Mouse (Mus musculus) hindbrain, embryonic 11.5 days (tissue): ENCODE measurements around the gene Nisch. TPM values are rescaled to one million over a fixed set of nuclear protein-coding genes. Genes with fewer than 3 reads are reported as not detected.

ENCODE experiments used
- ATAC-seq: fragments of 200-750 bp; cut with Nextera tagmentation; 2 replicates; pipeline ENCODE4 v1.8.0; 2017; ENCODE audit warnings: mild to moderate bottlenecking, moderate TSS enrichment, moderate library complexity; ENCODE audit not compliant: low FRiP score
- DNase-seq: peaks from one replicate; pipeline ENCODE4 v3.0.0-alpha.2; 2015; ENCODE audit warnings: low spot score
- H3K27ac ChIP-seq: fragments of 300-500 bp; sonication (generic); 2 replicates; pipeline ENCODE4 v1.5.1; 2014; ENCODE audit warnings: mild to moderate bottlenecking, low read depth, low read length
- H3K27me3 ChIP-seq: fragments of 300-500 bp; sonication (generic); 2 replicates; pipeline ENCODE4 v1.6.1; 2014; ENCODE audit warnings: mild to moderate bottlenecking, low read length, moderate library complexity, mixed read lengths; ENCODE audit not compliant: control insufficient read depth, insufficient read depth
- H3K36me3 ChIP-seq: fragments of 300-500 bp; sonication (generic); 2 replicates; pipeline ENCODE4 v1.6.1; 2014; ENCODE audit warnings: mild to moderate bottlenecking, low read length, moderate library complexity, mixed read lengths; ENCODE audit not compliant: control insufficient read depth, insufficient read depth
- H3K4me1 ChIP-seq: fragments of 300-500 bp; sonication (generic); replicated peaks from 2 replicates; pipeline ENCODE4 v1.6.1; 2014; ENCODE audit warnings: low read length, mixed read lengths; ENCODE audit not compliant: control insufficient read depth, insufficient read depth
- H3K4me2 ChIP-seq: fragments of 300-500 bp; sonication (generic); replicated peaks from 2 replicates; pipeline ENCODE4 v1.6.1; 2014; ENCODE audit warnings: mild to moderate bottlenecking, low read depth, low read length
- H3K4me3 ChIP-seq: fragments of 300-500 bp; sonication (generic); 2 replicates; pipeline ENCODE4 v1.5.1; 2014; ENCODE audit warnings: low read depth, low read length
- H3K9ac ChIP-seq: fragments of 300-500 bp; sonication (generic); 2 replicates; pipeline ENCODE4 v1.6.1; 2014; ENCODE audit warnings: low read depth, low read length
- H3K9me3 ChIP-seq: fragments of 300-500 bp; sonication (generic); 2 replicates; pipeline ENCODE4 v1.6.1; 2016; ENCODE audit warnings: low read length; ENCODE audit not compliant: control insufficient read depth
- WGBS: fragments of 180-500 bp; shearing (Covaris S2); extraction: QIAGEN DNeasy Blood & Tissue Kit; methylation state at CpG from one replicate; pipeline ENCODE4 v1.1.7; 2014; 5-methylcytosine and 5-hydroxymethylcytosine counted together
- polyA plus RNA-seq: library from polyadenylated mRNA; unstranded; fragments of >200 nt; fragmentation: Nextera tagmentation; extraction: Ambion mirVana; gene quantifications from 2 replicates; pipeline ENCODE4 v1.2.1, GENCODE M21; 2014

The Nisch gene
- polyA plus RNA-seq, 1 experiment from 2014 or later, result 305 TPM

GRCm38 (mm10) chr14:31165991-31166630 is 50.6 kb downstream of the Nisch start:
- H3K36me3 ChIP-seq, result peaks cover 8% of the 10 kb centered on the region; the same call in 1 of the 2 replicates
- H3K9ac ChIP-seq, result no peak overlapping the region
- ATAC-seq (no peak), DNase-seq (no peak)
- no peak overlapping the region for H3K4me2 ChIP-seq
- WGBS, result 51% methylated on average over 9 of the region's 10 CpGs
- no peaks in the 10 kb centered on the region for H3K9me3 ChIP-seq
- H3K27ac ChIP-seq, result no peak overlapping the region
- H3K27me3 ChIP-seq, result no peaks in the 10 kb centered on the region
- no peak overlapping the region for H3K4me3 ChIP-seq
- no peaks in the 10 kb centered on the region for H3K4me1 ChIP-seq

- ATAC-seq, result no peak
Observed at GRCm38 (mm10) chr14:31165458-31165857, 51.3 kb downstream of the Nisch start.

GRCm38 (mm10) chr14:31165010-31165409 is 51.7 kb downstream of the Nisch start:
- H3K27ac ChIP-seq, result no peak overlapping the region
- ATAC-seq, result no peak
- no peaks in the 10 kb centered on the region for H3K9me3 ChIP-seq
- no peaks in the 10 kb centered on the region for H3K4me1 ChIP-seq
- no peak overlapping the region for H3K4me3 ChIP-seq
- no peak overlapping the region for H3K4me2 ChIP-seq
- no peak overlapping the region for H3K9ac ChIP-seq
- no peaks in the 10 kb centered on the region for H3K36me3 ChIP-seq
- no peaks in the 10 kb centered on the region for H3K27me3 ChIP-seq
- 73% methylated on average over 2 of the region's 2 CpGs for WGBS
- DNase-seq, result no peak

More at GRCm38 (mm10) chr14:31165458-31165857, 51.3 kb downstream of the Nisch start:
- 48% methylated on average over 7 of the region's 7 CpGs for WGBS
- Histone ChIP-seq H3K4me2 (no peak overlapping the region), H3K4me1 (no peaks in the 10 kb centered on the region), H3K9me3 (no peaks in the 10 kb centered on the region), H3K27ac (no peak overlapping the region), H3K27me3 (no peaks in the 10 kb centered on the region), H3K4me3 (no peak overlapping the region), H3K36me3 (peaks cover 1% of the 10 kb centered on the region; the same call in 1 of the 2 replicates), H3K9ac (no peak overlapping the region)
- DNase-seq, result no peak

GRCm38 (mm10) chr14:31164067-31164466 is 52.7 kb downstream of the Nisch start:
- Histone ChIP-seq H3K9me3 (no peaks in the 10 kb centered on the region), H3K9ac (no peak overlapping the region), H3K27ac (no peak overlapping the region), H3K36me3 (no peaks in the 10 kb centered on the region), H3K4me3 (no peak overlapping the region), H3K27me3 (no peaks in the 10 kb centered on the region), H3K4me1 (no peaks in the 10 kb centered on the region), H3K4me2 (no peak overlapping the region)
- WGBS, result 85% methylated on average over 8 of the region's 8 CpGs
- ATAC-seq (no peak), DNase-seq (no peak)

- 72% methylated on average over 10 of the region's 10 CpGs for WGBS
- ATAC-seq (no peak), DNase-seq (no peak)
- Histone ChIP-seq H3K4me3 (no peak overlapping the region), H3K27ac (no peak overlapping the region), H3K27me3 (no peaks in the 10 kb centered on the region), H3K9me3 (no peaks in the 10 kb centered on the region), H3K36me3 (no peaks in the 10 kb centered on the region), H3K4me2 (no peak overlapping the region), H3K4me1 (no peaks in the 10 kb centered on the region), H3K9ac (no peak overlapping the region)
Observed at GRCm38 (mm10) chr14:31161638-31162037, 55.1 kb downstream of the Nisch start.

- no peak overlapping the region for H3K4me2 ChIP-seq
- no peak overlapping the region for H3K27ac ChIP-seq
- no peaks in the 10 kb centered on the region for H3K9me3 ChIP-seq
- DNase-seq, result no peak
- H3K27me3 ChIP-seq, result no peaks in the 10 kb centered on the region
- no peak overlapping the region for H3K4me3 ChIP-seq
- ATAC-seq, result no peak
- no peaks in the 10 kb centered on the region for H3K4me1 ChIP-seq
- H3K36me3 ChIP-seq, result no peaks in the 10 kb centered on the region
- WGBS, result 91% methylated on average over 7 of the region's 7 CpGs
- H3K9ac ChIP-seq, result no peak overlapping the region
Observed at GRCm38 (mm10) chr14:31161191-31161590, 55.6 kb downstream of the Nisch start.

GRCm38 (mm10) chr14:31160196-31161150 is 56.3 kb downstream of the Nisch start:
- H3K9me3 ChIP-seq, result no peaks in the 10 kb centered on the region
- H3K4me2 ChIP-seq, result no peak overlapping the region
- no peaks in the 10 kb centered on the region for H3K36me3 ChIP-seq
- H3K9ac ChIP-seq, result no peak overlapping the region
- H3K27ac ChIP-seq, result no peak overlapping the region
- WGBS, result 81% methylated on average over 27 of the region's 27 CpGs
- ATAC-seq (no peak), DNase-seq (no peak)
- no peaks in the 10 kb centered on the region for H3K27me3 ChIP-seq
- H3K4me3 ChIP-seq, result no peak overlapping the region
- H3K4me1 ChIP-seq, result no peaks in the 10 kb centered on the region

- Histone ChIP-seq H3K4me1 (no peaks in the 10 kb centered on the region), H3K9ac (no peak overlapping the region), H3K4me2 (no peak overlapping the region), H3K4me3 (no peak overlapping the region), H3K9me3 (no peaks in the 10 kb centered on the region), H3K27me3 (no peaks in the 10 kb centered on the region), H3K27ac (no peak overlapping the region), H3K36me3 (0 out of 2 replicates have a peak, but pooled peaks cover 9% of the 10 kb centered on the region)
- DNase-seq, result no peak
- 94% methylated on average over 11 of the region's 11 CpGs for WGBS
- ATAC-seq, result no peak
Observed at GRCm38 (mm10) chr14:31145694-31146093, 71.1 kb downstream of the Nisch start.
